Mouse (Mus musculus) CD4-positive, CD25-positive, alpha-beta regulatory T cell, adult 2 months (primary cell): ENCODE measurements around the gene Smgc.
"Not testable (repeated sequence)": the region's sequence is repeated elsewhere in the genome, so short reads cannot be mapped to it uniquely, and the experiment has no call there.

Experiments used
- DNase-seq: peaks from one replicate; pipeline ENCODE4 v3.0.0-alpha.2; 2012; ENCODE audit warnings: low read depth, low spot score

Smgc gene

GRCm38 (mm10) chr15:91837965-91838364 is at the start of gene Smgc:
TSS of gene Smgc (plus strand) at chr15:91838265.
- no peak for DNase-seq

DNA sequence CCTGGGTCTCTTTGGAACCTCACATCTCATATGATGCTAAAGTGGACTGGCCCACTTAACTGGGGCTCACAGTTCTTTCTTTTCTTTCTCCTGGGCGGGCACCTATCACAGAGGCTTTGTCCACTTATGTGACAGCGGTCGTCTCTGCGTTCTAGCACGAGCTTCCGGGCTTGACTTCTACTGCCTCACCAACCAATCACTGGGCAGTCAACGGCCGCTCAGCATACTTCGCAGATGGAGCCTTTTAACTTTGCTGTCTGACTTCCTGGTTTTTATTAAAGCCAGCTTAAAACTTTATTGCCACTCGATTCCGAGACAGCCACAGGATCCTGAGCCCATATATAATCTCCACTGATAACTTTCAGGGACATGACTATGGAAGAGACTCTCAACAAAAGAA is 49.7 kb upstream of the Smgc start:
- DNase-seq: no peak

- no peak for DNase-seq
These were observed 31.6 kb upstream of the Smgc start for GRCm38 (mm10) chr15:91806463-91806862.

DNA sequence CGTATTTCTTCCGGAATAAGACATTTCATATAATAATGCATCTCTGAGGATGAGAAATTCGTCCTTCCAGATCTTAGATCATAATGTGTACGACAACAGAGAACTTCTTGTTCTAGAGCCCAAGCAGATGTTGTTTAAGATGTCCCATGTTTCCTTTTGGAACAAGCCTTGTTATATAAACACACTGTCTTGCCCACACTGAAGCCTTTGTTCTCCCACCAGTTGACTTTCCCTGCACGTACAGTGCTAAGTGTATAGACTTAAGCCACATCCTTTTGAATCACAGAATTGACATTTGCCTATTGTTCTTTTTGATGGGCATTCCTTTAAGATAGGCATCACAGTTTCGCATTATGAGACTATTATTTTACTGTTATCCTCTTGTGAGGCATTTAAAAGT is 2.7 kb upstream of the Smgc start:
- no peak for DNase-seq

GRCm38 (mm10) chr15:91864130-91864529 is 26.1 kb downstream of the Smgc start:
- DNase-seq: not testable (repeated sequence)

DNA sequence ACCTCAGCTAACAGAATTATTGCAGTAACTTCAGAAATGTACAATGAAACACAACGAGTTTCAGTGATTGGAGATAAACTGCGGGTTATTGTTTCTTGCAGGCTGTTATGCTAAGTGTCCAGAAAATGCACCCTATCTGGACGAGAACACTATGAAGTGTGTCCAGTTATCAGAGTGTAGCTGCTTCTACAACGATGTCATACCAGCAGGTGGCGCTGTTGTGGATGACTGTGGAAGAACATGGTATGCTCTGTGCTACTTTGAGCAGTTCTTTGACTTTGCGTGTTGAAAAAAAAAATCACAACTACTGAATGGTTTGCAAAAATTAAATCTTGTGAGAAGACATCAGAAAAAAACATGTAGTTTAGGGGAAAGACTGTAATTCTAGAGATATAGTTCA is 62.2 kb downstream of the Smgc start:
- DNase-seq: peak; percentile 5

DNA sequence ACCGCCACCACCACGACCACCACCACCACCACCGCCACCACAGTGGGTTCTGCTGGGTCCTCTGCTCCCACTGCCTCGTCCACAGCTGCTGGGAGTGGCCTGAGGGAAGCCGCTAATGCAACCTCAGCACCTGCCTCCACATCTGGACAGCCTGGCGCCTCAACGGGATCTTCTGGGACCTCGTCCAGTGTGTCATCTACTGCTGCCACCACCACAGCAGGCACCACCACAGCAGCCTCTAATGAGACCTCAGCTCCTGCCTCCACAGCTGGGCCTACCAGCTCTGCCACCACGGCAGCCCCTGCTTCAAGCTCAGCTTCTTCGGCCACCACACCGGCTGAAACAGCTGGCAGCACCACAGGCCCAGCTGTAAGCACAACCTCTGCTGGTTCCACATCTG is 69.0 kb downstream of the Smgc start:
- DNase-seq: not testable (repeated sequence)
